Comparison of ENCODE assay signal across 15 mouse cellular contexts in genomic region chr14:28980482-28980881, GRCm38 (mm10). TPM values are rescaled to one million over a fixed set of nuclear protein-coding genes. Genes with fewer than 3 reads are reported as not detected.
DNase-seq lines count a peak whose midpoint lies in the region; ATAC-seq and TF ChIP-seq lines count a peak whose summit lies in the region.
"Had no signal": no experiment of that assay in that cellular context is flagged by ENCODE, and none has a peak within 500 bp of the region (broad histone marks: within the 10 kb centered on the region; RNA-seq: fewer than 3 reads in every experiment).

No protein-coding gene starts in this region.

- DNase-seq in hindbrain, embryonic 14.5 days (ENCODE audit: low spot score) = peak; percentile 38
- DNase-seq in midbrain, embryonic 14.5 days = peak; percentile 50
- DNase-seq in embryo, embryonic 10.5 days (ENCODE audit: low spot score) = peak; percentile 72
- no peak for DNase-seq in stomach, postnatal 0 days (ENCODE audit: low spot score)
- DNase-seq in adrenal gland, postnatal 10 days = no peak
- DNase-seq: cerebellum, adult 9-11 months; kidney, adult 11 months; thymus, adult 18-20 months had no signal

- 35% methylated on average over 3 of the region's 3 CpGs for WGBS in hindbrain, embryonic 14.5 days
- WGBS in hindbrain, embryonic 16.5 days = 24% methylated on average over 3 of the region's 3 CpGs
- 24% methylated on average over 3 of the region's 3 CpGs for WGBS in midbrain, embryonic 14.5 days
- 32% methylated on average over 3 of the region's 3 CpGs for WGBS in midbrain, embryonic 13.5 days
- 44% methylated on average over 3 of the region's 3 CpGs for WGBS in stomach, postnatal 0 days

- H3K36me3 ChIP-seq in hindbrain, embryonic 14.5 days (replicated peaks; ENCODE audit: control insufficient read depth, insufficient read depth) = no peaks in the 10 kb centered on the region
- no peaks in the 10 kb centered on the region for H3K36me3 ChIP-seq in hindbrain, embryonic 16.5 days (ENCODE audit: control insufficient read depth, insufficient read depth, low read length)
- H3K36me3 ChIP-seq in midbrain, embryonic 14.5 days (ENCODE audit: control insufficient read depth, insufficient read depth, low read length) = no peaks in the 10 kb centered on the region
- no peaks in the 10 kb centered on the region for H3K36me3 ChIP-seq in midbrain, embryonic 13.5 days
- no peaks in the 10 kb centered on the region for H3K36me3 ChIP-seq in stomach, postnatal 0 days (ENCODE audit: control insufficient read depth, insufficient read depth, low read length)
- H3K36me3 ChIP-seq: G1E; heart, embryonic 12.5 days; neural tube, embryonic 12.5 days had no signal

- no peaks in the 10 kb centered on the region for H3K9me3 ChIP-seq in hindbrain, embryonic 14.5 days (ENCODE audit: control insufficient read depth, low read length)
- H3K9me3 ChIP-seq in hindbrain, embryonic 16.5 days (ENCODE audit: control insufficient read depth, low read length) = no peaks in the 10 kb centered on the region
- H3K9me3 ChIP-seq in midbrain, embryonic 14.5 days (ENCODE audit: control insufficient read depth, low read length) = no peaks in the 10 kb centered on the region
- H3K9me3 ChIP-seq in midbrain, embryonic 13.5 days = no peaks in the 10 kb centered on the region
- no peaks in the 10 kb centered on the region for H3K9me3 ChIP-seq in stomach, postnatal 0 days (ENCODE audit: control insufficient read depth, low read length)
- H3K9me3 ChIP-seq: heart, embryonic 12.5 days; neural tube, embryonic 12.5 days had no signal

- H3K4me2 ChIP-seq in hindbrain, embryonic 14.5 days (replicated peaks) = no peak overlapping the region
- H3K4me2 ChIP-seq in hindbrain, embryonic 16.5 days (ENCODE audit: low read length) = no peak overlapping the region
- no peak overlapping the region for H3K4me2 ChIP-seq in midbrain, embryonic 14.5 days (ENCODE audit: low read length)
- H3K4me2 ChIP-seq in midbrain, embryonic 13.5 days (replicated peaks) = no peak overlapping the region
- H3K4me2 ChIP-seq in stomach, postnatal 0 days (replicated peaks; ENCODE audit: low read depth) = no peak overlapping the region
- H3K4me2 ChIP-seq: heart, embryonic 12.5 days; neural tube, embryonic 12.5 days had no signal

- H3K27me3 ChIP-seq in hindbrain, embryonic 14.5 days (ENCODE audit: control insufficient read depth, insufficient read depth, low read length) = no peaks in the 10 kb centered on the region
- H3K27me3 ChIP-seq in hindbrain, embryonic 16.5 days (replicated peaks; ENCODE audit: control insufficient read depth, insufficient read depth, low read length) = no peaks in the 10 kb centered on the region
- H3K27me3 ChIP-seq in midbrain, embryonic 14.5 days (ENCODE audit: control insufficient read depth, insufficient read depth, low read length) = no peaks in the 10 kb centered on the region
- no peaks in the 10 kb centered on the region for H3K27me3 ChIP-seq in midbrain, embryonic 13.5 days
- no peaks in the 10 kb centered on the region for H3K27me3 ChIP-seq in stomach, postnatal 0 days (ENCODE audit: control insufficient read depth, insufficient read depth, low read length)
- H3K27me3 ChIP-seq: heart, embryonic 12.5 days; neural tube, embryonic 12.5 days had no signal

- H3K4me3 ChIP-seq in hindbrain, embryonic 14.5 days (replicated peaks; ENCODE audit: low read length) = no peak overlapping the region
- no peak overlapping the region for H3K4me3 ChIP-seq in hindbrain, embryonic 16.5 days (ENCODE audit: low read length)
- no peak overlapping the region for H3K4me3 ChIP-seq in midbrain, embryonic 14.5 days (replicated peaks; ENCODE audit: low read depth, low read length)
- H3K4me3 ChIP-seq in midbrain, embryonic 13.5 days (replicated peaks) = no peak overlapping the region
- H3K4me3 ChIP-seq in stomach, postnatal 0 days (ENCODE audit: low read depth, low read length) = no peak overlapping the region
- H3K4me3 ChIP-seq: heart, embryonic 12.5 days; neural tube, embryonic 12.5 days had no signal

- no peak overlapping the region for H3K9ac ChIP-seq in hindbrain, embryonic 14.5 days
- no peak overlapping the region for H3K9ac ChIP-seq in hindbrain, embryonic 16.5 days (ENCODE audit: low read depth, low read length)
- no peak overlapping the region for H3K9ac ChIP-seq in midbrain, embryonic 14.5 days (replicated peaks; ENCODE audit: low read length)
- no peak overlapping the region for H3K9ac ChIP-seq in midbrain, embryonic 13.5 days (replicated peaks)
- no peak overlapping the region for H3K9ac ChIP-seq in stomach, postnatal 0 days (ENCODE audit: low read length)
- H3K9ac ChIP-seq: heart, embryonic 12.5 days; neural tube, embryonic 12.5 days had no signal

- no peaks in the 10 kb centered on the region for H3K4me1 ChIP-seq in hindbrain, embryonic 14.5 days (replicated peaks; ENCODE audit: control insufficient read depth, insufficient read depth, low read length)
- no peaks in the 10 kb centered on the region for H3K4me1 ChIP-seq in hindbrain, embryonic 16.5 days (ENCODE audit: control insufficient read depth, insufficient read depth, low read depth, low read length)
- H3K4me1 ChIP-seq in midbrain, embryonic 14.5 days (ENCODE audit: control insufficient read depth, insufficient read depth, low read length) = no peaks in the 10 kb centered on the region
- H3K4me1 ChIP-seq in midbrain, embryonic 13.5 days (replicated peaks) = no peaks in the 10 kb centered on the region
- no peaks in the 10 kb centered on the region for H3K4me1 ChIP-seq in stomach, postnatal 0 days (replicated peaks; ENCODE audit: control insufficient read depth, insufficient read depth)
- H3K4me1 ChIP-seq: neural tube, embryonic 12.5 days had no signal

- no peak overlapping the region for H3K27ac ChIP-seq in hindbrain, embryonic 14.5 days
- H3K27ac ChIP-seq in hindbrain, embryonic 16.5 days (ENCODE audit: low read depth, low read length) = no peak overlapping the region
- no peak overlapping the region for H3K27ac ChIP-seq in midbrain, embryonic 14.5 days (replicated peaks; ENCODE audit: low read depth, low read length)
- H3K27ac ChIP-seq in midbrain, embryonic 13.5 days = no peak overlapping the region
- no peak overlapping the region for H3K27ac ChIP-seq in stomach, postnatal 0 days (replicated peaks)
- H3K27ac ChIP-seq: neural tube, embryonic 12.5 days had no signal

- TF ChIP-seq CTCF in stomach, postnatal 0 days (IDR thresholded peaks at IDR 0.05; ENCODE audit: low read depth) = peak; percentile 54

- ATAC-seq in hindbrain, embryonic 14.5 days (ENCODE audit: low FRiP score) = no peak
- ATAC-seq in hindbrain, embryonic 16.5 days = no peak
- ATAC-seq in midbrain, embryonic 14.5 days (ENCODE audit: low FRiP score, low TSS enrichment) = no peak
- ATAC-seq in midbrain, embryonic 13.5 days = no peak
- ATAC-seq in stomach, postnatal 0 days (ENCODE audit: low FRiP score, low TSS enrichment) = no peak
- ATAC-seq in megakaryocyte, adult 5-6 weeks (ENCODE audit: poor library complexity, severe bottlenecking) = no peak

- TF ChIP-seq EP300 in stomach, postnatal 0 days (optimal IDR thresholded peaks at IDR 0.05) = no peak

RNA-seq across cellular contexts. Expression of gene Lrtm1, which starts 37.5 kb away (rescaled TPM):
- polyA plus RNA-seq in hindbrain, embryonic 14.5 days (2014; fragmentation: Nextera tagmentation; extraction: Ambion mirVana) = 0.12 and 0.70 TPM in 2 replicates
- polyA plus RNA-seq in hindbrain, embryonic 16.5 days (2015; fragmentation: Nextera tagmentation; extraction: Ambion mirVana) = 0.31 and 0.38 TPM in 2 replicates
- 0.29 and 0.50 TPM in 2 replicates for polyA plus RNA-seq in midbrain, embryonic 14.5 days (2014; fragmentation: Nextera tagmentation; extraction: Ambion mirVana)
- polyA plus RNA-seq in midbrain, embryonic 13.5 days (2015; fragmentation: Nextera tagmentation; extraction: Ambion mirVana) = 0.19 and 0.41 TPM in 2 replicates
- polyA plus RNA-seq in stomach, postnatal 0 days (2015; fragmentation: Nextera tagmentation; extraction: Ambion mirVana) = 0.05 TPM in 1 of 2 replicates, not detected in the other
- not detected in 2 replicates for total RNA-seq in megakaryocyte, adult 5-6 weeks (2015)
- not detected in 2 replicates for total RNA-seq in megakaryocyte, adult 5-6 weeks (2017)
- 1 to 10 TPM in 1 of 2 experiments, under 1 TPM in 1; 0.72 to 3.7 TPM for total RNA-seq in adrenal gland, postnatal 10 days (2021)
- total RNA-seq: left cerebral cortex, postnatal 36 days had no signal
- polyA plus RNA-seq: G1E had no signal

Comparison
In these comparisons a context has a peak if more than half of its experiments do, and no peak if none do; other contexts are left out.
1. DNase-seq: peak in hindbrain, embryonic 14.5 days (single experiment), midbrain, embryonic 14.5 days (single experiment) and embryo, embryonic 10.5 days (single experiment); none in stomach, postnatal 0 days (single experiment) and adrenal gland, postnatal 10 days (single experiment).